Mouse (Mus musculus) cerebellum, adult 8-10 months (tissue): Measurements from ENCODE around the gene Pde1b.

ENCODE experiments used
- DNase-seq: peaks from one replicate; pipeline ENCODE4 v3.0.0; 2022

Pde1b gene

DNA sequence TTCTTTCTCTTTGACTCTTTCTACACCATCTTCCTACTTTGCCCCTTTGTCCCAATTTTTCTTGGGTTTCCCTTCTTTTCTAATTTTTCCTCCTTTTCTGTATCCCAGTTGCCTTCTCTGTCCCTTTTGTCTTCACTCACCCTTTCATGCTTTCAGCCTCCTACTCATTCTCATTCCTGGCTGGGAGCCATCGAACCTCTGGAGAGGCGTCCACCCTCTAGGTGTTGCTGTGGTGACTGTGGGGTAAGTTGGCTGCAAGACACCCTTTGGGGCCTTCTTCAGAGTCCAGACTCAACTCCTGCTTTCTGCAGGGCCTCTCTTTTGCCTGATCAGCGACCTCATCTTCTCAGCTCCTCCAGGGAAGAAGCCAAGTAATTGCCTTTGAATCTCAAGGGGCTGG lies 6.5 kb downstream of the Pde1b start:
- DNase-seq, result no peak

GRCm38 (mm10) chr15:103511652-103512051 lies 8.8 kb downstream of the Pde1b start:
- no peak for DNase-seq

DNA sequence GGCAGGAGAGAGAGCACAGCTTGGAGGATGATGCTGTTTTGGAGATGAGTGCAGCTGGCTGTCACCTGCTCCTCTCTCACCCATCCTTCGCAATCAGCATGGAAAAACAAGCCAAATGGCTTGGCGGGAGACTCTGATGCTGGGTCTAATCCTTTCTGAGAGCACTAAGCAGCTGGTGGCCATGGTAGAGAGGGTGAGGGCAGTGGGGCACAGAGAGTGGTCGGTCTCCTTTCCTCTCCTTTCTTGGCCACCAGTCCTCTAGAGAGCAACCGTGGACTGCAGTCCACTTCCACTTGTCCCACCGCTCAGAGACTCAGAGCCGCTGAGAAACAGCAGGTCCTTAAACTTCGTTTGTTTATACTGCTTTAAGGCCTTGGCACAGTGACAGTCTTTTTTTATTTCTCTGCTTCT lies 10.8 kb downstream of the Pde1b start:
- peak; percentile 26 for DNase-seq

GRCm38 (mm10) chr15:103514119-103514518 lies 11.3 kb downstream of the Pde1b start:
- peak; percentile 75 for DNase-seq

DNA sequence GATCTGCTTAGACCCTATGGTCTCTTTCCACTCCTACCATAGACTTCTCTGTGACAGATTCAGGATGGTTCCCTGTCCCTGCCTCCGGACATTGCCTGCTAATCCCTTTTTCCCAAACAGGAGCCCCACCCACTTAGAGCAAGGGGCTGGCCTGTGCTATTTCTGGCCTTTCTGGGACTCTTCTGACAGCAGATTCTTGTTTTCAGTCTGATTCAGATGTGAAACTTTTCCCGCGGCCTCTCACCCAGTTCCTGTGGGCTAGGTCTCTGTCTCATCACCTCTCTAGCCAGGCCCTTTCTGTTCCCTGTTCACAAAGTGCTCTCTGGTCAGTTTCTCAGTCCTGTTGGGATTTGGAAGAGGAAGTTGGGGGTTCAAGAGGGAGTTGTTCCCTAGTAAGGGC lies 12.1 kb downstream of the Pde1b start:
- no peak for DNase-seq

GRCm38 (mm10) chr15:103518600-103519385 lies 16.0 kb downstream of the Pde1b start:
- DNase-seq, result no peak

DNA sequence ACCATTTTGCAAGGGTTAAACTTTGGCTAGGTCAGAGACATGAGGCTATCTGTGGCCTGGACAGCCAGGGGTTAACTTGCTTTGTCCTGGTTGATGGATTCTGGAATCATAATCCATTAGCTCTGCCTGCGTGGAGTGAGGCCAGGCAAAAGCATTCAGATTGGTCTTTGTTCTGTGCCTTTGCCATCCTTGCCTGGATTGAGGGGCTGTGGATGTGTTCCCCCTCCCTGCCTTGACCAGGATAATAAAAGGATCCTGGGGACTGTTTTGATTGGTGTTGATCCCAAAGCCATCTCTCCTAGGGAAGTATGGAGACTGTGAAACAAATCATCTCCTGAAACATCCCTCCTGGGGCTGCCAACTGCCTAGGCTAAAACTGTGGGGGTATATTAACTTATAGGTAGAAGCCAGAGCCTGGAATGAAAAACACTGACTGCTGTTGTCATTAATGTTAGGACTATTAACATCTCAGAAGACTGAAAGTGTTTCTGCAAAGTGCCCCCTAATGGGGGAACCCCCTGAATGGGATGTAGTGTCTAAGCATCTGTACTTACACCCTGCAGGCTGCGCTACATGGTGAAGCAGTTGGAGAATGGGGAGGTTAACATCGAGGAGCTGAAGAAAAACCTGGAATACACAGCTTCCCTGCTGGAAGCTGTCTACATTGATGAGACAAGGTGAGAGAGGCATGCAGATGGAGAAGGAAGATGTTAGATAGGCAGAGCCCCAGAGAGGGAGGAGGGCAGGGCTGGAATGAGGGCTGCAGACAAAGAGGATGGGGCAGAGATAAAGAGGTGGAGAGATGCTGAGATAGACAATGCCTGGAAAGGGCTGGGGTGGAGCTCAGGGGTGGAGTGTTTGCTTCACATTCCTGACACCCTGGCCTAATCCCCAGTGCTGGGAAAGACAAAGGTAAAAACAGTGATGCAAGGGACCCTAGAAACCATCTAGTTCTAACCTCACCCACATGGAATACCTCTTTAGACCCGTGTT lies 16.8 kb downstream of the Pde1b start:
- DNase-seq, result no peak

DNA sequence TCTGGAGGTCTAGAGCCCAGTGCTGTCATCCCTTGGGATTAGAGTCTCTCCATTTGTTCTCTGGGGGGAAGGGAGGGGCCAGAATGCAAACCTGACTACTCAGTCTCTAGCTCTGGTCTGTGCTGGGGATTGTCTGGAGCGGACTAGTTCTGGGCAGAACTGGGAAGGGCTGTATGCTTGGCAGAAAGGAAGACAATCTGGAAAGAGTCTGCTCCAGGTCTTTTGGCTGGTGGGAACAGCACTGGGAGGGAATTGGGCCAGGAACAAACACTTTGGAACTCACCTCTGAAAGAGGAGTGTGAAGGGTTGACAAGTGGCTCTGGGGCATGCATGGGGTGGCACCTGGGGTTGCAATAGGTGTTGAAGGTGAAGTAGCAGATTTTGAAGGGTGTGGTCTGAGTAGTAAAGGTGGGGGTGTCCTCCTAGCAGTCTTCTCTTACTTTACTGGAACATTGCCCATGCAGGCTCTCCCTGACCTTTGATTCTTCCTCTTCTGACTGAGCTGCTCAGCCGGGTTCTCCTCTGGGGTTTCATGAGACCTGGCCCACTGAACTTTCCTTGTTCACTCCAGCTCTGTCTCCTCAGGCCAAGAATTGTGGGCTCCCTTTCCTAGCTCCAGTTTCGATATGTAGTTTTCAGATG lies 19.7 kb downstream of the Pde1b start:
- no peak for DNase-seq

DNA sequence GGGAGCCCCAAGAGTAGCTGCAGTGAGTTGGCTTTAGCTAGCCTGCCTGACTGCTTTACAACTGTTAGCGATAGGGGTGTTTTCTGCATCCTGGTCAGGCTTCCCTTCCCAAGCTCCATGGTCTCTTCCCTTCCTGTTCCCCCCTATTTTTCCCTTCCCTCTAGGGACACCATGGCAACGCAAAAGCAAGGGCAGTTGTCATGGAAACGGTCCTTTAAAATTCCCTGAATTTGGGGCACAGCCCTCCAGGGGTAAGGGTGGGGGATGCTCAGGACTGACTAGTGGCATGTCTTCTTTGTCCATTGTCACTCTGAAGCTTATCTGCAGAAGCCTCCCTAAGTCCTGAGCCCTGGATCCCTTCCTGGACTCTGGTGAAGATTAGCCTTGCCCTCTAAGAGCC lies 20.3 kb downstream of the Pde1b start:
- no peak for DNase-seq

GRCm38 (mm10) chr15:103530372-103530771 lies 27.5 kb downstream of the Pde1b start:
- DNase-seq, result peak; percentile 46

DNA sequence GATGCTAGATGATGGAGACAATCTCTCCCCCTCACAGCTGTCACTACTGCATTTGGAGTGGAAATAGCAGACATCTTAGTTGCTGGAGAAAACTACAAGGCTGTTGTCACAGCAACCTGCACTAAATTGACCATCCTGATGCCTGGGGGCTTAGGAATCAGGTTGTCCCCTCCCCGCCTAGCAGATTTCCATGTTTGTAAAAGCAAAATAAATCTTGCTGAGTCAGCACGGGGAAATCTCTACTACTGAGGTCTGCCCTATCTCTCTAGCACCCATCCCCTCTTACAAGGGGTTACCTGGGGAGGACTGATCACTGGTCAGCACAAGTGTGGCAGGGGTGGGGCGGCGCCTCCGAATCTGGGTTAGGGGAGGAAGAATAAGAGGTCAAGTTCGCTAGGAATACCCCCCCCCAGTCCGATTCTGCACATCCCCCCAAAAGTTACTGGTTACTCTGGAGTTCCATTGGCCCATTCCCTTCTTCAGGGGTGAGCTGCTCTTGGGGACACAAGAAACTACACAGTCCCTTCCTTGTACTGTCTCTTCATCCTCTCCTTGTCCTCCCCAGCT lies 31.3 kb downstream of the Pde1b start:
- no peak for DNase-seq

- no peak for DNase-seq
Measured at GRCm38 (mm10) chr15:103535030-103535429, 32.2 kb downstream of the Pde1b start.

GRCm38 (mm10) chr15:103535786-103536185 lies 33.0 kb downstream of the Pde1b start:
- no peak for DNase-seq

- no peak for DNase-seq
Measured at GRCm38 (mm10) chr15:103536456-103536855, 33.6 kb downstream of the Pde1b start.

DNA sequence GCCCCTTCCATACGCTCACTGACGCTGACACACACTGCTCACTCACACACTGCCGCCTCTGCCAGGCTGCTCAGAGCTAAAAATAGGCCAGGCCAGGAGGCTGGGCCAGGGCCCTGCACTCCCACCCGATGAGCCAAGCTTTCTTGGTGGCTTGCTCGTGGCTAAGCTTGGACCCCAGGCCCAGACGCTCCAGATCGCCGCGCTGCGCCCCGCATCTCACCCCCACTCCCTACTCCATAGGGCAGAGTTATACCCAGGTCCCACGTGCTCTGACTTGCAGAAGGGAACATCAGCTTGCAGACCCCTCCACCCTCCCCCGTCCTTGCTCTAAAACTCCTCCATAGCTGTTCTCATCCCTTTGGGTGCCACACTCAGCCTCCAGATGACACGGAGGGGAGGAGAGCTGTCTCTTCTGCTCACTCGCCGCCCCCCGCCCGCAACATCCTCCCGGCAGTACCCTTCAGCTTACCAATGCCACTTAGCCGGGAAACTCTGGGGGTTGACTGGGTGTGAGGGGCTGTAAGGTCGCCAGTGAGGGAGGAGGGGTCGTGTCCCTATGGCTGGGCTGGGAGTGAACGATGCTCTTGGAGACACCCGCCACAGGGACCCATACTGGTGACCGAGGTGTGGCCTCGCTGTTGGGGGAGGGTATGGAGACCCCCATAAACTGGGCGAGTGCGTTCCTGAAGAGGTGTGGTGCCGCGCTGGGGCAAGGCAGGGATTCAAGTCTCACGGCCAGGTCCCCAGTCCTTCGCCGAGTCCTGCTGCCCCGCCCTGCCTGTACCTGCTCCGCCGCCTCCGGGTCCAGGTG lies 34.4 kb downstream of the Pde1b start:
- DNase-seq, result no peak

GRCm38 (mm10) chr15:103537822-103538213 lies 35.0 kb downstream of the Pde1b start, which contains the start of gene Ppp1r1a:
Gene Ppp1r1a (minus strand): TSS chr15:103538003.
- peak; percentile 43 for DNase-seq

- no peak for DNase-seq
Measured at GRCm38 (mm10) chr15:103539259-103539658, 36.4 kb downstream of the Pde1b start.

- no peak for DNase-seq
Measured at GRCm38 (mm10) chr15:103540646-103541045, 37.8 kb downstream of the Pde1b start.

DNA sequence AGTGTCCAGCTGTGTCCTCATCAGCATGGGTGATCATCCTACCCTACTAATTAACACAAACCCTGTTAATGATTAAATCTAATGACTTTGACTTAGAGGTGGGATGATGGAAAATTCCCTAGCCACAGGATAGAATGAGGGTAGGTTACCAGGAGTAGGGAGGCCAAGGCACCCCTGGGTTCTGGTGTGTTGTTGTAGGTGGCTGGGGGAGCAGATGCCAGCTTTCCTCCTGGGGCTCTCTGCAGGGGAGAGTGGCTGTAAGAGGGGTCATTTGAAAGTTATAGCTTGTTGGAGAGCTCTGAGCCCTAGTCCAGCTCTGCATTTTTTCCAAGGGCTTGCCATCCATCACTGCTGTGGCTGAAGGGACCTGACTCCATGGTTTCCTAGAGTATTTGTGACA lies 39.7 kb downstream of the Pde1b start:
- DNase-seq, result no peak

- no peak for DNase-seq
Measured at GRCm38 (mm10) chr15:103547983-103548382, 45.1 kb downstream of the Pde1b start.

DNA sequence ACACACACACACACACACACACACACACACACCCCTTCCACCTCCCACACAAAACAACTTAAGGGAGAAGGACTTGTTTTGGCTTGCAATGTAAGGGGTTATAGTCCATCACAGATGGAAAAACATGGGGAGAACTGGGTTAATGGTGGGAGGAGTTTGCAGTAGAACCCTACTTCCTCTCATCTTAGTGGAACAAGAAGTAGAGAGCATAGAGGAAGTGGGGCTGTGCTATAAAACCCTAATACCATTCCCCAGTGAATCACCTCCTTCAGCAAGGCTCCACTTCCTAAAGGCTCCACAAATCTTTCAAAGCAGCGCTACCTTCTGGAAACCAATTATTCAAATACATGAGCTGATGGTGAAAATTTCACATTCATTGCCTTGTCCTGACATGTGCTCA lies 46.6 kb downstream of the Pde1b start:
- no peak for DNase-seq

GRCm38 (mm10) chr15:103551053-103551452 lies 48.2 kb downstream of the Pde1b start:
- no peak for DNase-seq
